Mouse (Mus musculus) forebrain, postnatal 0 days (tissue): ENCODE data around the gene Surf4. TPM values are rescaled to one million over a fixed set of nuclear protein-coding genes. Genes with fewer than 3 reads are reported as not detected.

Experiments
- ATAC-seq: fragments of 200-750 bp; cut with Nextera tagmentation; 2 replicates; pipeline ENCODE4 v1.8.0; 2017; ENCODE audit warnings: mild to moderate bottlenecking, moderate library complexity
- DNase-seq: peaks from one replicate; pipeline ENCODE4 v3.0.0-alpha.2; 2015
- H3K27ac ChIP-seq: fragments of 300-500 bp; sonication (generic); 2 replicates; pipeline ENCODE4 v1.5.1; 2014; ENCODE audit warnings: low read depth, mild to moderate bottlenecking, antibody characterized with exemption, low read length, moderate library complexity, mixed read lengths
- H3K27me3 ChIP-seq: fragments of 300-500 bp; sonication (generic); 2 replicates; pipeline ENCODE4 v1.6.1; 2014; ENCODE audit warnings: mild to moderate bottlenecking, low read length, mixed read lengths; ENCODE audit not compliant: insufficient read depth
- H3K36me3 ChIP-seq: fragments of 300-500 bp; sonication (generic); 2 replicates; pipeline ENCODE4 v1.6.1; 2014; ENCODE audit warnings: mild to moderate bottlenecking, moderate library complexity; ENCODE audit not compliant: insufficient read depth
- H3K4me1 ChIP-seq: fragments of 300-500 bp; sonication (generic); 2 replicates; pipeline ENCODE4 v1.6.1; 2014; ENCODE audit warnings: antibody characterized with exemption; ENCODE audit not compliant: insufficient read depth
- H3K4me2 ChIP-seq: fragments of 300-500 bp; sonication (generic); 2 replicates; pipeline ENCODE4 v1.6.1; 2014; ENCODE audit warnings: low read depth, mild to moderate bottlenecking, moderate library complexity
- H3K4me3 ChIP-seq: fragments of 300-500 bp; sonication (generic); 2 replicates; pipeline ENCODE4 v1.5.1; 2014; ENCODE audit warnings: low read depth, low read length, mixed read lengths
- H3K9ac ChIP-seq: fragments of 300-500 bp; sonication (generic); 2 replicates; pipeline ENCODE4 v1.6.1; 2014; ENCODE audit warnings: mild to moderate bottlenecking
- H3K9me3 ChIP-seq: fragments of 300-500 bp; sonication (generic); 2 replicates; pipeline ENCODE4 v1.6.1; 2016; ENCODE audit warnings: low read length
- CTCF ChIP-seq: sonication (generic); IDR thresholded peaks from 2 replicates; pipeline ENCODE4 v1.5.1; 2016; ENCODE audit warnings: antibody characterized with exemption, control low read depth, low read depth
- WGBS: fragments of 180-500 bp; shearing (Covaris S2); extraction: QIAGEN DNeasy Blood & Tissue Kit; methylation state at CpG from one replicate; pipeline ENCODE4 v1.1.7; 2014; 5-methylcytosine and 5-hydroxymethylcytosine counted together
- polyA plus RNA-seq: library from polyadenylated mRNA; unstranded; fragments of >200 nt; fragmentation: Nextera tagmentation; extraction: Ambion mirVana; gene quantifications from 2 replicates; pipeline ENCODE4 v1.2.1, GENCODE M21; 2015
- total RNA-seq: library from RNA; depleted of rRNA; stranded (reverse); fragments of >200 nt; gene quantifications from 2 replicates; pipeline ENCODE4 v1.2.3, GENCODE M21; 2014

Surf4 gene
- total and polyA plus RNA-seq, 2 experiments from 2014 or later, result 103 to 105 TPM

DNA sequence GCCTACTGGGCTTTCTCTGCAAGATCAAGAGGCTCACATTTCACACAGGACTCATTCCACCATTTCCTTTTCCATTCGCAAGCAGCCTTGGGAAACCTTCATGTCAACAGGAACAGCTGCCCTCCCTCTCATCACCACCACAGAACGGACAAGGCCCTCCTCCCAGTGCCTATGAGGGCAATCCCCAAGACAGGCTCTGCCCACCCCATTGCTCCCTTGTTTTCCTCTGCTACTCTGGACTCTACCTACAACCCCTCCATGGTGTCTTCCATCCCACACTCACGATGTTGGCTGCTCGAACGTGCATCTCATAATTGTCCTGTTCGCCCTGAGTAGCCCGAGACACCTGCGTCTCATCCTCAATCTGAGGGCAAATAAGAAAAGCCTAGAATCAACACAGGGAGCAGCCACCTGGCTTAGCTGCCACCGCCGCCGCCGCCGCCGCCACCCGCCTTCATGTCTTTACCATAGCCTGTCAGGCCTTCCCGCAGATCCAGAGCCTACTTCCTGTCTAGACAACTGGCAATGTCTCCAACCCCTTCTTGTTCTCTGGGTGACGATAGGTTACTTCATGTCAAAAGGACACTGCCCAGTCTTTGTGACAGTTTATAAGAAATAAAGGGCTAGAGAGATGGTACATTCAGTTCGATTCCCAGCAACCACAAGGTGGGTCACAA lies 24.9 kb downstream of the Surf4 start:
- WGBS, result 86% methylated on average over 18 of the region's 18 CpGs
- no peak for TF ChIP-seq CTCF
- Histone ChIP-seq H3K9ac (peak overlapping the region; percentile 25; the same call in 1 of the 2 replicates), H3K27me3 (no peaks in the 10 kb centered on the region), H3K36me3 (peaks cover 57% of the 10 kb centered on the region), H3K4me2 (peak overlapping the region; percentile 76), H3K4me3 (peak overlapping the region; percentile 71), H3K9me3 (no peaks in the 10 kb centered on the region), H3K27ac (no peak overlapping the region), H3K4me1 (peaks cover 20% of the 10 kb centered on the region)
- DNase-seq (no peak), ATAC-seq (no peak)

DNA sequence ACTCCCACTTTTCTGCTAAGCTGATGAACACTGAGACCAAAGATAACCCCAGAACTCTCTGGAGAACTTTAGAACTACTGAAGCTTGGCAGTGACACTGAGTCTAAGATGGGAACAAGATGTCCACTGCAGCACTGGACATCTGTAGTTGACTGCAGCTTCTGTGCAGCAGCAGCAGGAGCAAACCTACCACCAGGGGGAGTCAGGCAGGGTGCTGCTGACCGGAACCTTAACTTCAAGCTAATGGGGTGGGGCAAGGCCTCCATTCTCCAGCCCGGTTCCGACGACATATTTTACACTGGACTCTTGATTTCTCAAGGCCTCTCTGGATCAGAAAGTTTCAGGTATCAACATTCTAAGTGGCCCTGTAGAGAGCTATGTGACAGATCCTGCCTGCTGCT lies 26.6 kb downstream of the Surf4 start:
- 61% methylated on average over 4 of the region's 4 CpGs for WGBS

DNA sequence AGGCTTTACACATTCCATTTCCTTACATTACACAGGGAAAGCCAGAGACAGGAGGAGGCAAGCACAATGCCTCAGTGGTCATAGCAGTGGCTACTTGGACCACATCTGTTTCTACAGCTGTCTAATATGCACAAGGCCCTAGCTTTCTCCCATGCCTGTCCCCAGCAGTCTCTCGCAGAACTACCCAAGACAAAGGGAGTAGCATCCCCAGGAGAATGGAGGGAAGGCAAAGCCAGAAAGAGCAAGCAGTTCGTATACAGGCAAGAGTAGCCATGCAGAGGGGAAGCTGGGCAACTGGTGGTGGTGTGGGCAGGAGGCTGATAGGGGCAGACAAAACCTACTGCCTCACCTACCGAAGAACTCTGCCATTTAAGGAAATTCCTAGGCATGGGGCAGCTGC lies 27.3 kb downstream of the Surf4 start:
- Histone ChIP-seq H3K4me3 (no peak overlapping the region), H3K36me3 (peaks cover 38% of the 10 kb centered on the region)
- WGBS, result 95% methylated on average over 3 of the region's 3 CpGs

More for the DNA sequence above, 26.6 kb downstream of the Surf4 start:
- Histone ChIP-seq H3K27ac (no peak overlapping the region), H3K4me3 (no peak overlapping the region), H3K9ac (no peak overlapping the region), H3K4me2 (no peak overlapping the region), H3K27me3 (no peaks in the 10 kb centered on the region), H3K36me3 (peaks cover 40% of the 10 kb centered on the region), H3K9me3 (no peaks in the 10 kb centered on the region), H3K4me1 (peaks cover 24% of the 10 kb centered on the region)
- peak; percentile 78 for TF ChIP-seq CTCF
- DNase-seq (no peak), ATAC-seq (no peak)

DNA sequence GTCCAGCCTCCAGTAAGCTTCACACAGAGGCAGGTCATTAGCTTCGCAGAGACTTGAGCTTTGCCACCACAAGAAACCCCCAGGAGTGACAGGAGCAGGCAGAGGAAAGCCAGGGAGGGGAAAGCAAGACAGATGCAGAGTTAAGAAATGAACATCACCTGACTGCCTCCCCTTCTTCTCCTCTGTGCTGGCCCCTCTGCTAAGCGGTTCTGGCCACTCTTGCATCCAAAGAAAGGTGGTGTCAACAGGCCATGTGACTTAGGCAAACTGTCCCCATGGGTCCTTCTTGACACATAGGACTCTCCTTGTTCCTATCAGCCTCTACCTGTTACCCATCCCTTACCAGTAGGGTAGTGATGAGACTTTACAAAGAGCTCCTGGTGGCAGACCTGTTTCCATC lies 27.8 kb downstream of the Surf4 start:
- Histone ChIP-seq H3K9me3 (no peaks in the 10 kb centered on the region), H3K27ac (no peak overlapping the region), H3K4me3 (no peak overlapping the region), H3K36me3 (peaks cover 38% of the 10 kb centered on the region), H3K4me1 (peaks cover 22% of the 10 kb centered on the region), H3K9ac (no peak overlapping the region), H3K4me2 (no peak overlapping the region), H3K27me3 (no peaks in the 10 kb centered on the region)
- WGBS, result 100% methylated on average over 2 of the region's 2 CpGs
- no peak for ATAC-seq
- no peak for DNase-seq
- TF ChIP-seq CTCF, result no peak

More for the DNA sequence above, 27.3 kb downstream of the Surf4 start:
- Histone ChIP-seq H3K27ac (no peak overlapping the region), H3K9ac (no peak overlapping the region), H3K4me1 (peaks cover 22% of the 10 kb centered on the region), H3K9me3 (no peaks in the 10 kb centered on the region), H3K27me3 (no peaks in the 10 kb centered on the region), H3K4me2 (no peak overlapping the region)
- DNase-seq, result no peak
- no peak for TF ChIP-seq CTCF
- ATAC-seq, result no peak

DNA sequence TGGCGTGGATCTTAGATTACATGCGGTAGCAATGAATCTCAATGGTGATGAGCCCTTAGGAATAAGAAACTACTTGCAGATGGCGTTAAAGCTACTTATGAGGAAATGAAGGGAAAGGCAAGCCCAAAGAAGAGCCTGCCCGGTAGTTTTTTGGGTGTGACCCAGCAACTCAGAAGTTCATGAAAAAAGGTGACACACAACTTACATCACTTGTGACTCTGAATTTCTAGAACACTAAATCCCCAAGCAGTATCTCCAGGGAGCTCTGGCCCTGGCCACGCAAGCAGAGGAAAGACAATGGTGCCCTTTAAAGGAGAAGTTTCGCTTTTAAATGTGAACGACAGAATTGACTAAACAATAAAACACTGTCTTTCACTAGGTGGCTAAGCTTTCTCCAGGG lies 30.4 kb downstream of the Surf4 start:
- Histone ChIP-seq H3K27me3 (no peaks in the 10 kb centered on the region), H3K27ac (peak overlapping the region; percentile 87), H3K9me3 (no peaks in the 10 kb centered on the region), H3K9ac (peak overlapping the region; percentile 77), H3K4me1 (peaks cover 12% of the 10 kb centered on the region), H3K36me3 (peaks cover 55% of the 10 kb centered on the region), H3K4me3 (peak overlapping the region; percentile 63), H3K4me2 (peak overlapping the region; percentile 81)
- no peak for DNase-seq
- no peak for ATAC-seq
- no peak for TF ChIP-seq CTCF
- WGBS, result 11% methylated on average over 7 of the region's 7 CpGs

DNA sequence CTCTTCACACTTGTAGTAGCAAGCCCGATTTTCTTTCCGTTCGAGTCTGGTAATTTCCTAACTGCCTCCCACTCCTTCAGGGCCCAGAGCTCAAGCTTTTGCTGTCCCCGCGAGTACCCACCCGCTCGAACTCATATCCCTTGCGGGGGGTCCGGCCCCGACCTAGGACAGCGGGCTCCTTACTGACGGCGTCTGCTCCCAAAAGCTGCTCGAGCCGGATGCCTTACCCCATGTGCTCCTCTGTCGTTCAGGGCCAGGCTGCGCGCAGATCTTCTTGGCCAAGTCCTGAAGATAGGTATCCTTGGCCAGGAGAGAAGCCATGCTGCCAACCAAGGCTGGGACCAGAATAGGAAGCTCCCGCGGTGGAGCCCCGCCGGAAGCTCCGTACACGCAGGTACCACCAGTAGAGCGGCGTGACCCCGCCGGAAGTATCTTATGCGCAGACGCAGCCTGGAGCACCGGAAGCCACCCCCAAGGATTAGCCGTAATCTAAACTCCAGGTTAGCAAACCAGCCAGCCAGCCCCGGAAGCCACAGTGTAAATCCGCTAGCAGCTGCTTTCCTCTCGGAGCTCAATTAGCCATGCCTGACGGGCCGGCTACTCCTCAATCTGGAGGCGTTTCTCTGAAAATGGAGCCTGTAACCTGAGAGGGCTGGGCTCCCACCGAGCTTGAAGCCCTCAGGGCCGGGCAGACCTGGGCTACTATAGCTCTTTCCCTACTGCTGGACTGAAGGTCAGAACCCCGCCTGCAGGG lies 31.1 kb downstream of the Surf4 start, which contains the start of gene Surf6:
Gene Surf6 (minus strand): TSS at position 413 of the 754 bp plus-strand sequence.
- no peak for TF ChIP-seq CTCF
- DNase-seq (peak; percentile 97), ATAC-seq (peak; percentile 99)
- Histone ChIP-seq H3K4me1 (peaks cover 12% of the 10 kb centered on the region), H3K36me3 (peaks cover 57% of the 10 kb centered on the region), H3K9ac (peak within 1 kb of the TSS; percentile 77), H3K9me3 (no peaks in the 10 kb centered on the region), H3K27ac (peak within 1 kb of the TSS; percentile 87), H3K4me2 (peak within 1 kb of the TSS; percentile 81), H3K27me3 (no peaks in the 10 kb centered on the region), H3K4me3 (peak within 1 kb of the TSS; percentile 63)
- under 1% methylated on average over 41 of the region's 41 CpGs for WGBS

DNA sequence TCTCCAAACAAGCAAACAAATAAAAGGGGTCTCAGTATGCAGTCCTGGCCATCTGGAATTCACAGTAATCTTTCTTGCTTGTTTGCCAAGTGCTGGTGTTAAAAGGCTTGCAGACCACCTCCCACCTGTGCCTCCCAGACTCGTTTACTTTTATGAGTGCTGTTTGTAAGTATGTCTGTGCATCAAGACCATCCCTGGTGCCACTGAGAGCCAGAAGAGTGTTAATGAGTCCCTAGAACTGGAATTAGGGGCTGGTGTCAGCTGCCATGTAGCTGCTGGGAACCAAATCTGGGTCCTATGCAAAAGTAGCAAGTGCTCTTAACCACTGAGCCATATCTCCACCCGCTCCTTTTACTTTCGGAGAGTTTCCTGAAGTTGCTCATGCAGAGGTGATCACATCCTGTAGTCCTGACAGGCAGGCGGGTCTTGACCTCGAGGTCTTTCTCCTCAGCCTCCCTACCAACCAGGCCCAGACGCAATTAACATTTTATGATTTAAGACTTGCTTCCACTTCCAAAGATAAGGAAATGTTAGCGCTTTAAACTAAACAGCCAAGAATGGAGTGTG lies 31.8 kb downstream of the Surf4 start:
- Histone ChIP-seq H3K4me3 (peak overlapping the region; percentile 63), H3K27ac (peak overlapping the region; percentile 87; the same call in 1 of the 2 replicates), H3K4me1 (peaks cover 12% of the 10 kb centered on the region), H3K9me3 (no peaks in the 10 kb centered on the region), H3K9ac (peak overlapping the region; percentile 77), H3K36me3 (peaks cover 57% of the 10 kb centered on the region), H3K4me2 (peak overlapping the region; percentile 81), H3K27me3 (no peaks in the 10 kb centered on the region)
- TF ChIP-seq CTCF, result no peak
- ATAC-seq (no peak), DNase-seq (no peak)
- WGBS, result 13% methylated on average over 7 of the region's 7 CpGs
